Mouse (Mus musculus): ENCODE measurements around the gene Trim54. TPM values are rescaled to one million over a fixed set of nuclear protein-coding genes. Genes with fewer than 3 reads are reported as not detected.

Trim54 gene
- polyA plus RNA-seq, 1 experiment from 2014 or later, result 1.7 TPM

- Histone ChIP-seq H3K27me3 (no peaks in the 10 kb centered on the region), H3K4me1 (no peaks in the 10 kb centered on the region), H3K9me3 (no peaks in the 10 kb centered on the region), H3K4me3 (no peak overlapping the region), H3K27ac (no peak overlapping the region), H3K4me2 (replicated peaks) (no peak overlapping the region), H3K9ac (no peak overlapping the region), H3K36me3 (no peaks in the 10 kb centered on the region)
- WGBS, result 25% methylated on average over 10 of the region's 10 CpGs
- no peak for ATAC-seq (ENCODE audit: insufficient number of reproducible peaks, insufficient read depth, low FRiP score, low TSS enrichment)
Observed at GRCm38 (mm10) chr5:31116912-31117311, 400 bp downstream of the Trim54 start.

DNA sequence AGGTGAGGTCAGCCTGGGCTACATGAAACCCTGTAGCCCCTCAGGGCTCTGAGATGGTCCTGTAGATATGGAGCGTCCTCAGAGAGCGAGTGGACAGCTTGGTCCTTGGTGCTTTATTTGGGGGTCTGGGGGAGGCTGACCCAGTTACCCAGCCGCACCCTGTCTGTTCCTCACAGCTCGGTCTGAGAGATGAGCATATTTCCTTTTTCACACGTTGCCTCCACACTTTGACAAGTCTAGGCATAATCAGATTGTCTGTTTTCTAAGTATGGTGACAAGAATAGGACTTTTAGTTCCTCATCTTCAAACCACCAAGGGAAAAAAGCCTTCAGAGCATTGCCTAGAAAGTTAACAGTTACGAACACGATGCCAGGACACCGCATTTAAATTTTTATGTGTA, 4.6 kb downstream of the Trim54 start:
- Histone ChIP-seq H3K36me3 (no peaks in the 10 kb centered on the region), H3K4me1 (no peaks in the 10 kb centered on the region), H3K9me3 (no peaks in the 10 kb centered on the region), H3K9ac (no peak overlapping the region), H3K27ac (no peak overlapping the region), H3K4me3 (no peak overlapping the region), H3K27me3 (no peaks in the 10 kb centered on the region), H3K4me2 (replicated peaks) (no peak overlapping the region)
- 86% methylated on average over 8 of the region's 8 CpGs for WGBS
- no peak for ATAC-seq (ENCODE audit: insufficient number of reproducible peaks, insufficient read depth, low FRiP score, low TSS enrichment)

GRCm38 (mm10) chr5:31123481-31123880, 7.0 kb downstream of the Trim54 start:
- H3K9ac ChIP-seq, result no peak overlapping the region
- no peaks in the 10 kb centered on the region for H3K36me3 ChIP-seq
- no peak for ATAC-seq (ENCODE audit: insufficient number of reproducible peaks, insufficient read depth, low FRiP score, low TSS enrichment)
- no peak overlapping the region for H3K27ac ChIP-seq
- no peak overlapping the region for H3K4me3 ChIP-seq
- WGBS, result 34% methylated on average over 2 of the region's 2 CpGs
- no peak overlapping the region for H3K4me2 ChIP-seq (replicated peaks)
- no peaks in the 10 kb centered on the region for H3K27me3 ChIP-seq
- no peaks in the 10 kb centered on the region for H3K4me1 ChIP-seq
- H3K9me3 ChIP-seq, result no peaks in the 10 kb centered on the region

DNA sequence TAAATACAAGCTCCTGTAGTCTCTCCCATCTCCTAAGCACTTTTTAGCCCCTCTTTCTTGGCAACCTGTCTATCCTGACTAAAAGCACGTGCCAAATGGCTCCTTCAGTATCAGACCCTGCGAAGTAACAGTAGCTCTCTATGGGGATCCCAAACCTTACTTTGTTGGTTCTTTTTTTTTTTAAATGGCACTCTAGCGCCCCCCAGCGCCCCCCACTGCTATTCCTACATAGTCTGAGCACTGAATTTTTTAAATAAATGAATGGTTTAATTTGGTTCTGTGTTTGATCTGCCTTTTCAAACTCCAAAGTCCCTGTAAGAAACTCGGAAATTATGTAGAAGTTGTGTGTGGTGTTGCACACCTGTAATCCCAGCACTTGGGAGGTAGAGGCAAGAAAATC, 9.5 kb downstream of the Trim54 start:
- no peak for ATAC-seq (ENCODE audit: insufficient number of reproducible peaks, insufficient read depth, low FRiP score, low TSS enrichment)
- WGBS, result 44% methylated on average over 5 of the region's 5 CpGs
- no peak overlapping the region for H3K4me2 ChIP-seq (replicated peaks)
- no peaks in the 10 kb centered on the region for H3K36me3 ChIP-seq
- no peak overlapping the region for H3K4me3 ChIP-seq
- H3K9me3 ChIP-seq, result no peaks in the 10 kb centered on the region
- 0 out of 2 replicates have a peak, but pooled peaks cover 1% of the 10 kb centered on the region for H3K27me3 ChIP-seq
- no peak overlapping the region for H3K9ac ChIP-seq
- H3K27ac ChIP-seq, result no peak overlapping the region
- no peaks in the 10 kb centered on the region for H3K4me1 ChIP-seq

DNA sequence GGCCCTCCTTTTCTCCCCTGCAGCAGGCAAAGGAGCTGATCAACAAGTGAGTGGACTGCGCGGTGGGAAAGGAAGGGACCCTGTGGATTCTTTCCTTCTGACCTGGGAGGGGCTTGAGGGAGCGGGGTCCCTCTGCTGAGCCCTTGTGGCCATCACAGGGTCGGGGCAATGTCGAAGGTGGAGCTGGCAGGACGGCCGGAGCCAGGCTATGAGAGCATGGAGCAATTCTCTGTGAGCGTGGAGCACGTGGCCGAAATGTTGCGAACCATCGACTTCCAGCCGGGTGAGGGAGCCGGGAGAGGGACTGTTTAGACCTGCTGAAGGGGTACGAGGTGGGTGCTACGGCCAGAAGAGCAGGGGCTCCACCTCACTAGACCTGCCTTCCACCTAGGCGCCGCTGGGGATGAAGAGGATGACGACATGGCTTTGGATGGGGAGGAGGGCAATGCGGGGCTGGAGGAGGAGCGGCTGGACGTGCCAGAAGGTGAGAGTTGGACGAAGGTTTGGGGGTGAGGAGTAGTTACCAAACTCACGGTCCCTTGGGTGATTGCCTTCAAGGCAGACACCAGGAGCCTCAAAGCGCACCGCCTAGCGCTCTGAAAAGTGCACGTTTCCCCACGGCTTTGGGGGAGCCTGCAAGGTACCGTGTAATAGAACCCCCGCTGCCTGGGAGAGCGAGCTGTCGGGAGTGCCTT, 20.4 kb downstream of the Trim54 start:
- no peak overlapping the region for H3K4me3 ChIP-seq
- peaks cover 16% of the 10 kb centered on the region for H3K4me1 ChIP-seq
- H3K9ac ChIP-seq, result no peak overlapping the region
- no peak for ATAC-seq (ENCODE audit: insufficient number of reproducible peaks, insufficient read depth, low FRiP score, low TSS enrichment)
- 2% methylated on average over 29 of the region's 33 CpGs for WGBS
- peaks cover 5% of the 10 kb centered on the region for H3K36me3 ChIP-seq
- H3K9me3 ChIP-seq, result no peaks in the 10 kb centered on the region
- H3K4me2 ChIP-seq (replicated peaks), result peak overlapping the region; percentile 29
- peaks cover 66% of the 10 kb centered on the region for H3K27me3 ChIP-seq
- H3K27ac ChIP-seq, result no peak overlapping the region

DNA sequence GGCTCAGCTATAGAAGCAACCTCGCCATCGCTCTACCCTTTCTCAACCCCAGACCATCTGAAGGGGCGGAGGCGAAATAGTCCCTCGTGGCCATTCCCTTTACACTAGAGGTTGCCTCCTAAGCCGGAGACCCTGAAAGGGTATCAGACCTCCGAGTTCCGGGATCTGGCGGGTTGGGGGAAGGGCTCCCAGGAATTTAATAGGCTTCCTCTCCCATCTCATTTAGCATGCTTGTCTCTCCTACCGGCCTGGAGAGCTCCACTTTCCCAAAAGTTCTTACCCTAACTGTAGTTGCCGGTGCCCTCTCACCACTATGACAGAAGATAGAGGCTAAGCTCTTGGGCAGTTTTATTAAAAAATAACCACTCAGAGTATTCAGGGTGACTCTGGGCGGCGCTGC, 21.1 kb downstream of the Trim54 start:
- H3K27ac ChIP-seq, result no peak overlapping the region
- 1% methylated on average over 13 of the region's 13 CpGs for whole genome bisulfite sequencing
- H3K4me2 ChIP-seq (replicated peaks), result peak overlapping the region; percentile 29
- peak overlapping the region; percentile 17; the same call in 1 of the 2 replicates for H3K4me3 ChIP-seq
- H3K27me3 ChIP-seq, result peaks cover 65% of the 10 kb centered on the region
- H3K4me1 ChIP-seq, result peaks cover 16% of the 10 kb centered on the region
- no peak overlapping the region for H3K9ac ChIP-seq
- peaks cover 5% of the 10 kb centered on the region for H3K36me3 ChIP-seq
- no peak for ATAC-seq (ENCODE audit: insufficient number of reproducible peaks, insufficient read depth, low FRiP score, low TSS enrichment)
- H3K9me3 ChIP-seq, result no peaks in the 10 kb centered on the region

DNA sequence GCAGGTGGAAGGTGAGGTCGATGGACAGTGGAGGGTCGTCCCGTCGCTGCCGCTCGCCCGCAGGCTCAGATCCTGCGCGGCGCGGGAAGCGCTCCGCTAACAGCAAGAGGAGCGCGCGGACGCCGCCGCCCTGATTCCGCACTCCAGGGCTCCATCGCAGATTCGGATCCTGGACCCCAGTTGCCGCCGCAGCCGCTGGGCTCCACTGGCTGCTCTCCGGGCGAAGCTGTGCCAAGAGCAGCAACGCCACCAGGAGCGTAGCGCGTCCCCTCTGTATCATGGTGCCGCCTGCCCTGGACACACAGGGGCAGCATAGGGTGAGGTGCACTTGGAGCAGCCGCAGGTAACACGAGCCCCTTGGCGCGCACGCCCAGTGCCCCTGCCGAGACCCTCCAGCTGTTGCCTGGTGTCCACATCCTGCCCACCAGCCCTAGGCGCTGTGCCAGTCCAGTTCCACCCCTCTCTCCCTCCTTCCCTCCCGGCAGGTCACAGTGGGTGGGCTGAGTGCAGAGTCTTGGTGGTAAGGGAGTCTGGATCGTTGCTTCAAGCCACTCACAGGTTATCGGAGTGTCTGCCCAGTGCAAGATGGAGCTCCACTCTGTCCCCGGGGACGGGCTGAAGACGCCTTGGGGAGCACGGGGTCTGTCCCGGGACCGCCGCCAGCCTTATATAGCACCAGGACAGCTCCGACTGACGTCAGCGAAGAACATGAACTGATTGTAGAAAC, 21.9 kb downstream of the Trim54 start, which contains the start of gene Ucn:
Ucn (minus strand) TSS at position 589 of the 727 bp plus-strand sequence.
- ATAC-seq (ENCODE audit: insufficient number of reproducible peaks, insufficient read depth, low FRiP score, low TSS enrichment), result no peak
- peak within 1 kb of the TSS; percentile 29 for H3K4me2 ChIP-seq (replicated peaks)

DNA sequence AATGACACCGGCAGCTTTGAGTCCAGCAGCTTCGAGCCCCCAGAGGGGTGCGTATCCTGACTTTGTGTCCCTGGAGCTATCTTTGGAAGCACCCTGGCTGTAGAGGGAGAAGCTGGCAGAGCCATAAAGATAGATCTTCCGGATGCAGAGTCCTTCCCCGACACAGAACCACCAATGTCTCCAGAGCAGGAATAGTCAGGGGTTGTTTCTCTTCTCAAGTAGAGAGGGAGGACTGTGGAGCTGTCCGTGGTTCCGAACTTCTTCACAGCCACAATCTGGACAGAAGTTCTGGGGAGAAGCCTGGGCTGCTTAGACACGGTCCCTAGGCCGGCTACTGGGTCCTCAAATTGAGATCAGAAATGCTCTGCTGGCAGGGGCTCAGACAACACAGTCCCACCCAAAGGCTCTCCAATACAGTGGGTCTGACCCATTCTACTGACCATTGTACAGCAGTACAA, 22.5 kb downstream of the Trim54 start:
- ATAC-seq (ENCODE audit: insufficient number of reproducible peaks, insufficient read depth, low FRiP score, low TSS enrichment), result no peak
- peaks cover 10% of the 10 kb centered on the region for H3K36me3 ChIP-seq
- H3K4me1 ChIP-seq, result peaks cover 16% of the 10 kb centered on the region
- no peak overlapping the region for H3K9ac ChIP-seq
- H3K27me3 ChIP-seq, result peaks cover 62% of the 10 kb centered on the region
- peak overlapping the region; percentile 17; the same call in 1 of the 2 replicates for H3K4me3 ChIP-seq
- no peak overlapping the region for H3K27ac ChIP-seq
- peak overlapping the region; percentile 29; the same call in 1 of the 2 replicates for H3K4me2 ChIP-seq (replicated peaks)
- H3K9me3 ChIP-seq, result no peaks in the 10 kb centered on the region
- 10% methylated on average over 9 of the region's 9 CpGs for WGBS

More for the DNA sequence above, 21.9 kb downstream of the Trim54 start, which contains the start of gene Ucn:
- H3K9ac ChIP-seq, result no peak within 1 kb of the TSS
- peak within 1 kb of the TSS; percentile 17 for H3K4me3 ChIP-seq
- H3K27ac ChIP-seq, result no peak within 1 kb of the TSS
- WGBS, result 2% methylated on average over 52 of the region's 52 CpGs
- H3K4me1 ChIP-seq, result peaks cover 16% of the 10 kb centered on the region
- H3K27me3 ChIP-seq, result peaks cover 65% of the 10 kb centered on the region
- H3K36me3 ChIP-seq, result peaks cover 7% of the 10 kb centered on the region
- H3K9me3 ChIP-seq, result no peaks in the 10 kb centered on the region

DNA sequence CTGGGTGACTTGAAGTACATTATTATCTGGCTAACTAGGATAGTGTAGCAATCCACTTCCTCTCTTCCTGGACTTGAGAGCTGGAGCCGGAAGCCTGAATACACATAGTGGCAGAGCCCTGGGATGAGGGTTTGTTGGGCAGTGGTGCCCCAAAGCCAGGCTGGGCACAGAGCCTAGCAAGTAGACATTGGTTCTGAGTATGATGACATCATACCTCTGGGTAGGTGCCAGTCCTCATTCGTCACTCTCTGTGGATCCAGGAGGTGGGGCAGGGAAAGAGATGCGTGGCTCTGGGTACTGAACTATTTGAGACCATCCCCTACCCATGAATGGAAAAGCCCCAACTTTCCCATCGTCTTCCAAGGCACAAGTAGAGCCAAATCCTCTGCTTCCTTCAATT, 33.3 kb downstream of the Trim54 start:
- Histone ChIP-seq H3K9ac (no peak overlapping the region), H3K27ac (no peak overlapping the region), H3K36me3 (peaks cover 38% of the 10 kb centered on the region; the same call in 1 of the 2 replicates), H3K4me1 (peaks cover 9% of the 10 kb centered on the region), H3K4me2 (replicated peaks) (no peak overlapping the region), H3K27me3 (no peaks in the 10 kb centered on the region), H3K9me3 (no peaks in the 10 kb centered on the region), H3K4me3 (no peak overlapping the region)
- no peak for ATAC-seq (ENCODE audit: insufficient number of reproducible peaks, insufficient read depth, low FRiP score, low TSS enrichment)
- WGBS, result 89% methylated on average over 4 of the region's 4 CpGs

DNA sequence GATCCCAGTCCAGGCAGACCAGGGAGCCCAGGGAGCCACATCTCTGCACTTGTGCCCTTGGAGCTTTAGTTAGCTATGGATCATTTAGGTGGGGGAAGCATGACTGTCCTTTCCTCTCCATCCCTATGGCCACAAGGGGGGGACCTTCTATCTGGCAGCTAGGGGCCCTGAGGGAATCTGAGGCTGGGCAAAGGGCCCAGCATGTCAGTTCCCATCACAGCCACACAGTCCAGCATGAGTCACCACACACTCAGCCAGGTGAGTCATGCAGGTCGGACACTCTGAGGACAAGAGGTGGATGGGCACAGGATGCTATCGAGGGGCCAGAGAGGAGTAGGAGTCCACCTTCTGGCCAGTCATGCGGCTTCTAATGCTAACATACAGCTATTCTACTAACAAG, 35.2 kb downstream of the Trim54 start:
- no peak for ATAC-seq (ENCODE audit: insufficient number of reproducible peaks, insufficient read depth, low FRiP score, low TSS enrichment)
- 87% methylated on average over 3 of the region's 3 CpGs for WGBS
- Histone ChIP-seq H3K27ac (no peak overlapping the region), H3K36me3 (peaks cover 34% of the 10 kb centered on the region), H3K9me3 (no peaks in the 10 kb centered on the region), H3K4me2 (replicated peaks) (no peak overlapping the region), H3K27me3 (no peaks in the 10 kb centered on the region), H3K4me1 (peaks cover 10% of the 10 kb centered on the region), H3K9ac (no peak overlapping the region), H3K4me3 (no peak overlapping the region)

DNA sequence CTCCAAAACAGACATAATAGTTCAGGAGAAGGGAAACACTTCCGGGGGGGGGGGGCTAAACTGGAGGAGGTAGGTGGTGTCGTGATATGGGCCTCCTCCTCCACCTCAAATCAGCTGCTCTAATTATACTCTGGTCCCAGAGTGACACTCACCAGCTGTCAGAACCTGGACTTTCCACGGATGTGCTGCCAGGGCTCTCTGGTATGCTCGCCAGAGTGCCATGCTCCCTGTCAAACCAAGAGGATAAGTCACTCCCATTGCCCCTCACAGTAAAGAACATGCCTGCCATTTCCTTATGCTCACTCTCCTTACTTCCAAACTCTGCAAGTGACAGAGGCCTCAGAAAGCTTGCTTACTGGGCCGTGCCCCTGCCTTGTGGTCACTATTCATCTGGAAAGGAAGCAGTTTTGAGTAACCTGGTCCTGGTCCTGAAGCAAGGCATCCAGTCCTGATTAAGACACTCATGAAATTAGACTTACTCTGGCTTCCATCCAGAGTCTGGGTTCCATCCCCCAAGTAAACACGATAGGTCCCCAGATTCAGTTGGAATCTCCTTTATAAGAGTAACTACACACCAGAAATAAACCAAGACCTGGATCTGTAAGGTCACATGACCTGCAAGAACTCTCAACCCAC, 37.1 kb downstream of the Trim54 start:
- Histone ChIP-seq H3K4me2 (replicated peaks) (peak overlapping the region; percentile 85), H3K4me1 (peaks cover 10% of the 10 kb centered on the region), H3K36me3 (peaks cover 40% of the 10 kb centered on the region), H3K9ac (peak overlapping the region; percentile 59), H3K9me3 (no peaks in the 10 kb centered on the region), H3K4me3 (peak overlapping the region; percentile 54), H3K27me3 (no peaks in the 10 kb centered on the region), H3K27ac (peak overlapping the region; percentile 79; the same call in 1 of the 2 replicates)
- ATAC-seq (ENCODE audit: insufficient number of reproducible peaks, insufficient read depth, low FRiP score, low TSS enrichment), result no peak
- 38% methylated on average over 6 of the region's 6 CpGs for WGBS

Data from embryonic facial prominence, embryonic 12.5 days (tissue).